Mouse (Mus musculus) kidney, adult 10 weeks (tissue): ENCODE data around the gene Gm8247. TPM values are rescaled to one million over a fixed set of nuclear protein-coding genes. Genes with fewer than 3 reads are reported as not detected.

Experiments
- polyA plus RNA-seq: library from polyadenylated mRNA; stranded (reverse); fragments of 350-450 nt; fragmentation: Illumina TruSeq; extraction: RNeasy Lipid Tissue Mini Kit (QIAGEN cat#74804); gene quantifications from one replicate; pipeline ENCODE4 v1.2.3, GENCODE M21; 2014; ENCODE audit warnings: low read depth, low replicate concordance

Gene Gm8247
- not detected for polyA plus RNA-seq

GRCm38 (mm10) chr14:44582853-44583252 lies at the start of gene Gm8247:
Gene Gm8247, plus strand, starts transcription at chr14:44583153.

GRCm38 (mm10) chr14:44627737-44628136 lies 44.8 kb downstream of the Gm8247 start, which contains the start of gene Gm5624:
Gene Gm5624, minus strand, starts transcription at chr14:44627938.

Other genes with a start within 250 kb of the Gm8247 start
- gene Gm5930, start 244.6 kb upstream of the Gm8247 start, polyA plus RNA-seq = not detected
- gene Gm8229, start 217.8 kb upstream of the Gm8247 start, polyA plus RNA-seq = not detected
- not detected for gene Gm3371, start 172.5 kb upstream of the Gm8247 start, polyA plus RNA-seq
- gene Gm8232, start 149.5 kb upstream of the Gm8247 start, polyA plus RNA-seq = not detected
- not detected for gene BC061237, start 90.7 kb upstream of the Gm8247 start, polyA plus RNA-seq
- not detected for gene Gm17093, start 64.9 kb upstream of the Gm8247 start, polyA plus RNA-seq
- gene Gm5624, start 44.8 kb downstream of the Gm8247 start, polyA plus RNA-seq = not detected
- not detected for gene Gm8257, start 123.3 kb downstream of the Gm8247 start, polyA plus RNA-seq
- not detected for gene Gm8267, start 167.2 kb downstream of the Gm8247 start, polyA plus RNA-seq